Mouse (Mus musculus): ENCODE measurements around the gene Thap12.

DNA sequence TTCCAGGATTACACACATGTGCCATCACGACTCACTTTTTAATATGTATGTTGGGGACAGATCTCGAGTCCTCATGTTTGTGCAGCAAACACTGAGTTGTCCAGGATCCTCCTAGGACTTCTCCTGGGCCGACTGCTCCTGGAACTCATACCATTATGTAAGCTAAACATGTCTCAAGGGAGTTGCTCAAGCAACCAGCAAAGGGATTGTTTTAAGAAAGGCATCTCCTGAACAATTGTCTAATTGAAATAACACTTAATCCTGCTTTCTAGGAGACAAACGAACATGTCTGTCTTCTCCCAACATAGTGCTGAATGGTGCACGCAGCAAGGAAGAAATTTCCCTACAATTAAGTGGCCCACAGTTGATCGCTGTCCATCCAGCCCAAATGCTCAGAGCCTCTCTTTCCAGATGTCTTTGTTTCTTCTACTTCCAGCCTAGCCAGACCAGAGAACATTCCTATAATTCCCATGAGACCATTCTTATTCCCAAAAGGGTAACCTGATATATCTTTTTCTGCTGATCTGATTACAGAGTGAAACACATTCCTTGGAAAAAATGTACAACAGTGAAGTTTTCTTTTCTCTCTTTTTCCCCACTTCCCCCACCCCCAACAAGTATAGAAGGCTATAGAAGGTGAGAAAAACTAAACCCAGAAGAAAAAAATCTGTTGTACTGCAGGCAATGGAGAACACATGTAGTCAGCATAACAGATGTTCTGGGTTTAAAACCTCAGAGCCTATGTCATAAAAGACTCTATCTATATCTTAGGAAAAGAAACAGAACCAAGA, 34.8 kb upstream of the Thap12 start:
- TF ChIP-seq HCFC1 (IDR thresholded peaks at IDR 0.05; ENCODE audit: low read depth, low read length) (no peak), ELF1 (IDR thresholded peaks at IDR 0.05; ENCODE audit: low read depth, low read length) (no peak), SIN3A (IDR thresholded peaks at IDR 0.05; ENCODE audit: low read length) (no peak), CTCF (conservative IDR thresholded peaks at IDR 0.05 in 1 of 2, IDR thresholded peaks at IDR 0.05 in 1 of 2; ENCODE audit: low read depth in 2 of 2, low read length in 2 of 2) (no peak), TBP (conservative IDR thresholded peaks at IDR 0.05; ENCODE audit: low read depth, low read length) (no peak), POLR2A (IDR thresholded peaks at IDR 0.05; ENCODE audit: low read depth, low read length) (no peak), UBTF (IDR thresholded peaks at IDR 0.05; ENCODE audit: low read depth, low read length) (no peak), E2F4 (IDR thresholded peaks at IDR 0.05; ENCODE audit: insufficient replicate concordance, low read depth, low read length) (no peak), JUND (conservative IDR thresholded peaks at IDR 0.05; ENCODE audit: low read depth, low read length) (no peak), NELFE (IDR thresholded peaks at IDR 0.05; ENCODE audit: low read depth, low read length) (no peak), BHLHE40 (IDR thresholded peaks at IDR 0.05; ENCODE audit: low read depth, low read length) (no peak), EP300 (IDR thresholded peaks at IDR 0.05; ENCODE audit: low read length) (no peak), CHD2 (IDR thresholded peaks at IDR 0.05; ENCODE audit: low read length) (no peak)

Data from CH12.LX (cell line).